Mouse (Mus musculus): ENCODE measurements around the gene Trub1.

Trub1 gene

DNA sequence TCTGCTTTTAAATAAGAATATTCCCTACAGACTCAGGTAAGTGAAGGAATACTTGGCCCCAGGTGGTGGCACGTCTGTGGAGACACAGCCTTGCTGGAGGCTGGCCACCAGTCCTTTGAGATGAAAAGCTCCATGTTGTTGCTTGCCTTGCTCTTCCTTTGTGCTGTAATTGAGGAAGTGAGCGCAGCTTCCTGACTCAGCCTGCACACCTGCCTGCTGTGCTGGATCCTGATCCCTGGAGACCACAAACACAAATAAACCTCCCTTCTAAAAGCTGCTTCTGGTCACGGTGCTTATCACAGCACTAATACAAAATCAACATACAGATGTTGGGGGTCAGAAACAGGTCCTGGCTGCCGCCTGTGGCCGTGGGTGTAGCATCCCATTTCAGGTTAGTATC, 41.3 kb downstream of the Trub1 start:
- DNase-seq (ENCODE audit: extremely low read depth, low read depth, low spot score): no peak

DNA sequence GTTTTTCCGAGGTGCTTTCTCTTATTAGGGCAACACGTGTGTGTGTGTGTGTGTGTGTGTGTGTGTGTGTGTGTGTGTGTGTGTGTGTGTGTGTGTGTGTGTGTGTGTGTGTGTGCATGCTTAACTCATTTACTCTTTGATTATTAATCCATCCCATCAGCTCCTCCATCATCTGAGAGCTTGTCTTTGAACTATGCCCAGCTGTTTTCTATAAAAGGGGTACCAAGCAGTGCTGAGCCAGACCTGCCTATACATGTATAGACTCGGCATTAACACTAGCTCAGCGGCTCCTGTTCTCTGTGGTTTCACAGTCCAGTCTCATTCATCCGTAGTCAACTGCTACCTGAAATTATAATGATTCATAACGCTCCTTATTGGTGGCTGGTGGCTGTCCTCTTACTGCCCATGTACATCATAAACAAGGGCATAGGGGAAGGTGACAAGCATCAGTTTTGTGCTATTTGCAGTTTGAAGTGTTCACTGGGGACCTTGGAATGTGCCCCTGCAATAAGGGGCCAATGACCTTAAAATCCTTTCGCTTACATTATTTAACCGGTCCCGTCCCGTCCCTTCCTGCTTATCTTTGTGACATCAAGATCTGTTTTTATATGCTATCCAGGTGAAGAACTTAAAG, 45.5 kb downstream of the Trub1 start:
- DNase-seq (ENCODE audit: extremely low read depth, low read depth, low spot score): no peak

DNA sequence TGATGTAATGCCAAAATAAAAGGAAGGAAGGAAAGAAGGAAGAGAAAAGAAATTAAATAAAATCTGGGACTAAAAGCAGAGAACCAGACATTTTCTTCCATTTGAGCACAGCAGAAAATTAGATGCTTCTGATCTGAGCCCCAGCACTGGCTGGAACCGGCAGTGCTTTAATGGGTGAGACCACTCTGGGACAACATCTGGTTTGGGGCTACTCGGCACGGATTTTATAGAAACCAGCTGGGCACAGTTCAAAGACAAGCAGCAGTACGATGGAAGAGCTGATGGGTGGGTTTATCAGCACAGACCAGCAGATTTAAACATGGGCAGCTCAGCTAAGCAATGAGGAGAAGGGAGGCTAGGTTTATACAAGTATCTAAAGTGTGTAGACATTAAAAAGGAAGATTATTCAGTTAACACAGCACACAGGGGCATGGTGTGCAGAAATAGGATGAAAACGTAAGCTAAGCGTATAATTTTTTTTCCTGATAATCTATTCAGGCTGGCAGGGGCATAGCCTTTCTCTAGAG, 46.2 kb downstream of the Trub1 start:
- DNase-seq (ENCODE audit: extremely low read depth, low read depth, low spot score): no peak

DNA sequence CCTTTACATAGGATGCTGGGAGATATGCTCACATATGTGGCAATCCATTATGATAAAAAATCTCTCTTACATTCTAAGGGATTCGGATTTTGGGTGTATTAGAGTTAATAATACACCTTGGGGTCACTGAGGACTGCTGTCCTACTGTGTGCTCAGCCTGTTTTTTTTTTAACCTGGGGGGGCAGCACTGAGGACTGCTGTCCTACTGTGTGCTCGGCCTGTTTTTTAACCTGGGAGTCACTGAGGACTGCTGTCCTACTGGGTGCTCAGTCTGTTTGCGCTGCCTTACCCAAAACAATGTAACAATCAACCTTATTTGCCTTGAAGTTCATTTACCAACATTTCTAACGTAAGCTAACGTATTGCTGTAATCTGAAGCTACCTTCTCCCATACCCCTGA, 47.5 kb downstream of the Trub1 start:
- no peak for DNase-seq (ENCODE audit: extremely low read depth, low read depth, low spot score)

DNA sequence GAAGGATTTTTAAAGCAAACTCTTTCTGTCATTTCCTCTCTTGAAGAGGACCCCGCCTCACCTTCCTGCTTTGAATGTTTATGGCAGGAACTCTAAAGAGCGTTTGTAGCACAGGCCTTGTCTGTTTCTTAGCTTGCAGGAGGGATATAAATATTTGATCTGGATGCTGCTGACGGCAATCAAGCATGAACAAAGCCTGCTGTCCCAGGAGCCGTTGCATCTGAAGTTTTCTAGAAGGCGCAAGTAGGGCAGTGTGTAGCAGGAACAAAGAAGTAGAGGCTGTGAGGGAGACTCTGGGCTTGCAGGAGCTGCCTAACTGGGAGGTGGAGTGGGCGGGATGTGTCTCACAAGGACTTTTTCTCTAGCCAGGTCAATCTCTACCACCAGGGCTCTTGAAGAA, 50.4 kb downstream of the Trub1 start:
- DNase-seq (ENCODE audit: extremely low read depth, low read depth, low spot score): no peak

DNA sequence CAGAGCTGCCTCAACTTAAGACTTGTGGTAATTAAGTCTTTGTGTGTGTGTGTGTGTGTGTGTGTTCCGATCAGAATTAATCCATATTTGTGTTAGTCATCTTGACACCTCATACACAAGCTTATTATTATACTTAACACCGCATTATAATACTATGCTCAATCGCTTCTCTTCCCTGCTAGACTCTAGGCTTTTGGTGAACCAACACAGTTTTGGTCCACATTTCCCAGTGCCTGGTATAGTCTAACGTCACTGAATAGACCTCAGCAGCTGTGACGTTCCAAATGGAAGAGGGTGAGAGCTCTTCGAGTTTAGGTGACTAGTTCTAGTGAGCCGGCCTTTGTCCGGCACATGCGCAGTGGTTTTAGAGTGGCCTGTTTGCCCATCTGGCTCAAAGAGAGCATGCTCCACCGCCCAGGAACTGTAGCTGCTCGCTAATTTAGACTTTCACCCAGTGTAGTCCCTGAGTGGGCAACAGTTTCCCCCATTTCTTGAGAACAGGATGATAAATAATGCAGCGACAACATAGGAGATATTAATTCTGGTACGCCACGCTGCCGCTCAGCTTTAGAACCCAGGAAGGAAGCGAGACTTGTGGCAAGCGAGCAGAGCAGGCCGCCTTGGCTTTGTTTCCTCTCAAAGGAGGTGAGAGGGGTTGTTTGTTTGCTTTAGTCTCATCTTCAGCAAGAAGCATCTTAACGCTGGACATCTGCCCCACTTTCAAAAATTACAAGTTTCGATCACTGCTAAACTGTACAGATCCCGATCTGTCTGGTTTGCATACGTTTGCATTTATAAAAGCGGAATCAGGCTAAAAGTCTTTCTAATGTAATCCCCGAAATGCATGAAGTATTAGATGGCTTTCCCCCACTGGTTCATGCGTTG, 52.6 kb downstream of the Trub1 start:
- no peak for DNase-seq (ENCODE audit: extremely low read depth, low read depth, low spot score)

DNA sequence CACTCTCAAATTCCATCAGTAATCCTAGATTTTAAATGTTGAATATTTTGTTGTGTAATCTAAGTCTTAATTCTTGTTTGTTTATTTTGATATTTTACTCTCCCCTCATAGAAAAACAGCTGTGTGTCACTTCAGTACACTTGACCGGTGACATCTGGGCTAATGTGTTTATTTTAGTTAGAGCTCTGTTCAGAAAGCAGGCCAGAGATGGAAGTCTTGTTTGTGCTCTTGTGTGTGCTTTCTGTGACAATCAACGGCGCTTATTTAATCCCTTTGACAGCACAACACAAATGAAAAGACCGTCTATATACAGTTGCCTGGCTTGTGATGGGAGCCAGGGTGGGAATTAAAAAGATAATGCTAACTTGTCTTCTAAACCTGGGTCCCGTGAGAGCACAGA, 53.9 kb downstream of the Trub1 start:
- DNase-seq (ENCODE audit: extremely low read depth, low read depth, low spot score): no peak

DNA sequence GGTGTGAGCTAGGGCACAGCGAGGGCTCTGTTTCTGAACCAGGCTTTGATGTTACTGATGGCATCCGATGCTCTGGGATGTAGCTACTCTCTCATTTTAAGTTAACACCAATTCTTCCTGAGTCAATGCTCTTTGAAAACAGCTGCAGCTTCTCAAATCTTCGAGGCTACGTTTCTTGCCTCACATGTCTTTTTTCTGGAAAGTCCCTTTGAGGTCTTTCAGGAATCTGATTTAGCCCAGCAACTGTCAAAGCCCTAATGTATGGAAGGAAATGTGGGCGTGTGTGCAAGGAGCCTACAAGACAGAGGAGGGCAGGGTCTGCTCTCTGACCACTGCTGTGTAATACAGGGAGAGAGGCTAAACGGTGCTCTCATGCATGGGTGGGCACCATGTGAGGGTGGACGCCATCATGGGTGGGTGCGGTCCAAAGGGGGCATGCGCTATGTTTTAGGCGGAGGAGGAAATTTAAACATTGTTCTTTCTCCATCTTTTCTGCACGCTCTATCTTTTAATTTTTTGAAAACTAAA, 55.6 kb downstream of the Trub1 start:
- DNase-seq (ENCODE audit: extremely low read depth, low read depth, low spot score): no peak

GRCm38 (mm10) chr19:57509758-57510319, 57.1 kb downstream of the Trub1 start:
- no peak for DNase-seq (ENCODE audit: extremely low read depth, low read depth, low spot score)

GRCm38 (mm10) chr19:57510836-57511235, 58.1 kb downstream of the Trub1 start:
- DNase-seq (ENCODE audit: extremely low read depth, low read depth, low spot score): no peak

DNA sequence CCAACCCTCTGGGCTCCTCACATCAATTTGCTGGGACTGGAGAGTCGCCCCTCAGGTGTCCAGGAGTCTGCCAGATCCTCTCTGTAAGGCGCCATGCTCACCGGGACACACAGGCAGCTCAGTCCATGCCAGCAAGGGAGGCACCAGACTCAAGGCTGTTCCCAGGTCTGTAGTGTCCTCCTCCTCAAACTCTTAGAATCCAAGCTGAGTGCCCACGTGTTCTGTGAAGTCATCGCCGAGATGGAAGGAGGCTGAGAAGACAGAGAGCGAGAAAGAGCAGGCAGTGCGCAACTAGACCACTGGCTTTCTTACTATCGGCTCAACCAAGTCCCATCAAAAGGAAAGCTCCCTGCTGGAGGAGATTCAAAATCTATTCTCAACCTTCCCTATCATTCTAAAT, 60.4 kb downstream of the Trub1 start:
- no peak for DNase-seq (ENCODE audit: extremely low read depth, low read depth, low spot score)

DNA sequence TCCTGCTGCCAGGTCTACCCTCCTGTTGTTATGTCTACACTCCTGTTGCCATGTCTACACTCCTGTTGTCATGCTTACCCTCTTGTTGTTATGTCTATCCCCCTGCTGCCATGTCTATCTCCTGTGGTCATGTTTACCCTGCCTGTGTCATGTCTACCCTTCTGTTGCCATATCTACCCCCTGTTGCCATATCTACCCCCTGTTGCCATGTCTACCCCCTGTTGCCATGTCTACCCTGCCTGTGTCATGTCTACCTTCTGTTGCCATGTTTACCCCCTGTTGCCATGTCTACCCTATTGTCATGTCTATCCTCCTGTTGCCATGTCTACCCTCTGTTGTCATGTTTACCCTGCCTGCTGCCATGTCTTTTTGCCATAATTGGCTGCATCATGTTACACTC, 69.0 kb downstream of the Trub1 start:
- no peak for DNase-seq (ENCODE audit: extremely low read depth, low read depth, low spot score)

DNA sequence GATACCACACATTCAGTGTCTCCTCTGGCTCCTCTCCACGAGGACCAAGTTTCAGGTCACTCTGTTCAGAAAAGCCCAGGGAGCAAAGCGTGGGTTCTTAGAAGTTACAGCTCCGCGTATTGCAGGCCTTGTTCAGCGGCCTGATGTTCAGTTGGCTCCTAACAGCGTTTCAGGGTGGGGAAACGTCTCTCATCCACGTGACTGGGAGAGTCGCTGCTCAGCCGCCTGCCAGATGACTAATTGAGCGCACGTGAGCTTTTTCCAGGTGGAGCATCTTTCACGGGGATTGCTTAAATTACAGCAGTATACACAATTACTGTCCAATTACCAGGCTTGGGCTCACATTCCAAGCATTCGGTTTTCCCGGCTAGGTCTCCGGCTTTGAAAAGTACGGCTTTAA, 70.7 kb downstream of the Trub1 start:
- no peak for DNase-seq (ENCODE audit: extremely low read depth, low read depth, low spot score)

- DNase-seq (ENCODE audit: extremely low read depth, low read depth, low spot score): no peak
These were observed 73.0 kb downstream of the Trub1 start for GRCm38 (mm10) chr19:57525693-57526092.

GRCm38 (mm10) chr19:57530212-57530611, 77.5 kb downstream of the Trub1 start:
- no peak for DNase-seq (ENCODE audit: extremely low read depth, low read depth, low spot score)

GRCm38 (mm10) chr19:57534262-57534661, 81.5 kb downstream of the Trub1 start:
- DNase-seq (ENCODE audit: extremely low read depth, low read depth, low spot score): no peak

- no peak for DNase-seq (ENCODE audit: extremely low read depth, low read depth, low spot score)
These were observed 83.8 kb downstream of the Trub1 start for GRCm38 (mm10) chr19:57536512-57536911.

DNA sequence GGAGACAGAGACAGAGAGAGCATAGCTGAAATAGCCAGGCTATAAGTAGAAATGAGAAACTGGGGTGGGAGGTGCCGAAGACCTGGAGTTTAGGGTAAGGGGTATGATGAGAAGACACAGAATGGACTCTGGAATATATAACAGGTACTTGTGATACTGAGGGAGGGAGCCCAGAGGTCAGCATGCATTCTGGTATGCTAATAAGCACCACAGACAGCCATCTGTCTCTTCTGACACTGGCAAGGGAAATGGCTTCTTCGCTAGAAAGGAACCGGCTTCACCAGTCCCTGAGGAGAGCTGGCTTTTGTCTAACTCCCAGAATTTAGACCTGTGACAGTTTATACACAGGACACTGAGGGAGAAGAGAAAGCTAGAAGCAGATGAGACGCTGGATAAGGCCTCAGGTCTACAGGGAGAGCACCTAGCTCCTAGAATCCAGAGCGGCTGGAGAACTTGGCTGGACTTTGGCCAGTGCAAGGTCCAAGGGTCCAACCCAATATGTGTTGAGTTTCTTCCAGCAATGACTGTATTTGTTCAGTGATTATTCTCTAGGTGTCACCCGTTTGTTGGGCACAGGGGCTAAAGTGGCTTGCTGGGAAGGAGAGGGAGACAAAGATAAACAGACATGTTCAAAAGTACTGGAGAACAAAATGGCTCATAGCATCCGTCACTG, 84.9 kb downstream of the Trub1 start:
- DNase-seq (ENCODE audit: extremely low read depth, low read depth, low spot score): no peak

GRCm38 (mm10) chr19:57540118-57540517, 87.4 kb downstream of the Trub1 start:
- DNase-seq (ENCODE audit: extremely low read depth, low read depth, low spot score): no peak
